Mouse (Mus musculus): ENCODE data around the gene Lcorl. TPM values are rescaled to one million over a fixed set of nuclear protein-coding genes. Genes with fewer than 3 reads are reported as not detected.
A peak's percentile ranks its signal among the peaks of the same experiment; 100 is the strongest.

Gene Lcorl
- polyA plus RNA-seq (2012; rRNA removed): 4.7 TPM in 2 replicates

DNA sequence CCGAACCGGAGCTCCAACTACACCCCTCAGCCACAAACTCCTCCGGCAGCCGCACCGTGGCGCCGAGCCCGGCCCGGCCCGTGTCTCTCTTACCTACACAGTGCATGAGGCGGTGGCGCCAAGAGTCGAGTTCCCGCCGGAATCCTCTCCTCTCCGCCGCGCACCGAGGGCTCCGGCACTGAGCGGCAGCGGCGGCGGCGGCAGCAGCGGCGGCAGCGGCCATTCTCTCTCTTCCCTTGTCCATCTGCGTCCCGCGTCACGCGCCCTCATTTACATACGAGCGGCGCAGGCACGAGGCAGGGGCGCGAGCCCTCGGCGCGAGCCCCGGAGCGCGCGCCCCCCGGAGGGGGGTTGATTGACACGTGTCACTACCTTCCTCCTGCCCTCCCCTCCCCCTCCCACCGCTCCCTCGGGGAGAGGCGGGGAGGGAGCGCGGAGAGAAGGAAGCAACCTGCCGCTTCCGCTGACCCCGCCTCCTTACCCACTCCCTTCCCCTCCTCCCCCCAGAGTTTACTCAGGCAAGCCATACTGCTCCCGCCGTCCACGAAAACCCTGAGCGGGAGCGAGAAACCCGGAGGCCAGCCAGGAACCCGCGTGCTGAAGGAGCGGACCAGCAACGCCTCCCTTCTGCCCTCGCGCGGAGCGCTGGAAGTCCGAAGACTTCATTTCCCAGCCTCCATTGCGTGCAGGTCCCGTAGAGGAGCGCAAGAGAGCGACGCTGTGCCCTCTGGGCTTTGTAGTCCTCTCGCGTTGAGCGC is at the start of gene Lcorl:
Lcorl (minus strand) TSS at position 362 of the 758 bp plus-strand sequence.
- Histone ChIP-seq H3K27ac (ENCODE audit: control insufficient read depth, insufficient read depth, low read depth, low read length) (peak within 1 kb of the TSS; percentile 95), H3K27me3 (ENCODE audit: control insufficient read depth, insufficient read depth, low read length) (no peaks in the 10 kb centered on the region), H3K36me3 (ENCODE audit: control insufficient read depth, insufficient read depth, low read length) (no peaks in the 10 kb centered on the region), H3K4me1 (ENCODE audit: control insufficient read depth, insufficient read depth, low read length) (peaks cover 3% of the 10 kb centered on the region; the same call in 1 of the 2 replicates), H3K4me3 (ENCODE audit: control insufficient read depth, low read depth, low read length) (peak within 1 kb of the TSS; percentile 99)
- TF ChIP-seq POLR2A (IDR thresholded peaks at IDR 0.05; ENCODE audit: control insufficient read depth, low read depth, low read length) (no peak; the same call in 1 of the 2 replicates), CTCF (IDR thresholded peaks at IDR 0.05; ENCODE audit: control insufficient read depth, insufficient read depth, insufficient replicate concordance, low read depth, low read length) (no peak)

DNA sequence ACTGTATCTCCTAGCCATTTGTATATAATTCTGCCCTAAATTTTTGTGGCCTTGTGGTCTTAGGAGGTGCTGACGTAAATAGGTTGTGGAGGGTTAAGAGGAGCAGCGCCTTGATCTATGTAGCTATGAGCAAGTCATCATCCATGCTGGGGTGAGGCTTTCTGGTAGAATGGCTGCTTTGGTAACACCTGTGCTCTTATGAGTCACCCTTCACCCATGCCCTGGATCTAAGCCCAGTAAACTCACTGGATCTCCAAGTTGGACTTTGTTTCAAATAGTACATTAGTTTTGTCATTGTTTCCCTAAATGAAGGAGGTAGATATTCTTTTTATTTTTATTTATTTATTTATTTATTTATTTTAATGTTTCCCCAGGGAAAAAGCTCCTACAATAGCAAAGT is 47.3 kb upstream of the Lcorl start:
- Histone ChIP-seq H3K27me3 (ENCODE audit: control insufficient read depth, insufficient read depth, low read length) (no peaks in the 10 kb centered on the region), H3K4me3 (ENCODE audit: control insufficient read depth, low read depth, low read length) (no peak overlapping the region), H3K27ac (ENCODE audit: control insufficient read depth, insufficient read depth, low read depth, low read length) (no peak overlapping the region), H3K36me3 (ENCODE audit: control insufficient read depth, insufficient read depth, low read length) (no peaks in the 10 kb centered on the region), H3K4me1 (ENCODE audit: control insufficient read depth, insufficient read depth, low read length) (no peaks in the 10 kb centered on the region)
- TF ChIP-seq POLR2A (IDR thresholded peaks at IDR 0.05; ENCODE audit: control insufficient read depth, low read depth, low read length) (no peak), CTCF (IDR thresholded peaks at IDR 0.05; ENCODE audit: control insufficient read depth, insufficient read depth, insufficient replicate concordance, low read depth, low read length) (no peak)

DNA sequence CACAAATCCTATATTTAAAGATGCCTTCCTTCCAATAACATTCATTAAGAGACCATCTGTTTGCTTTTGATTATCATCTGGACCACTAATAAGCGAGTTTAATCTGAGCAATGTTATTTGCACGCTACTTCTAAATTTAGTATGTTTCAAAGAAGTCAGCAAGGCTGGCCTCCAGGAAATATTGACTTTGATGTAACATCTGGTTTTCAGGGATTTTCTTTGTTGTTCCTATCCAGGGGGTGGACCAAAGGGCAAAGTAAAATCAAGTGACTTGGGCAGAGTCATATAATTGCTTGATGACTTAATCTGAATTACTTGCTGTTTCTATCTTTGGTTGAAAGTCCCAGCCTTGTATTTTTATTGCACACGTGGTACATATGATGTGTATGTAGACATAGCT is 45.8 kb upstream of the Lcorl start:
- H3K4me3 ChIP-seq (ENCODE audit: control insufficient read depth, low read depth, low read length): no peak overlapping the region
- H3K4me1 ChIP-seq (ENCODE audit: control insufficient read depth, insufficient read depth, low read length): no peaks in the 10 kb centered on the region
- TF ChIP-seq POLR2A (IDR thresholded peaks at IDR 0.05; ENCODE audit: control insufficient read depth, low read depth, low read length) (no peak), CTCF (IDR thresholded peaks at IDR 0.05; ENCODE audit: control insufficient read depth, insufficient read depth, insufficient replicate concordance, low read depth, low read length) (no peak)
- no peak overlapping the region for H3K27ac ChIP-seq (ENCODE audit: control insufficient read depth, insufficient read depth, low read depth, low read length)
- H3K27me3 ChIP-seq (ENCODE audit: control insufficient read depth, insufficient read depth, low read length): no peaks in the 10 kb centered on the region
- no peaks in the 10 kb centered on the region for H3K36me3 ChIP-seq (ENCODE audit: control insufficient read depth, insufficient read depth, low read length)

- Histone ChIP-seq H3K27ac (ENCODE audit: control insufficient read depth, insufficient read depth, low read depth, low read length) (no peak overlapping the region), H3K36me3 (ENCODE audit: control insufficient read depth, insufficient read depth, low read length) (no peaks in the 10 kb centered on the region), H3K27me3 (ENCODE audit: control insufficient read depth, insufficient read depth, low read length) (no peaks in the 10 kb centered on the region), H3K4me3 (ENCODE audit: control insufficient read depth, low read depth, low read length) (no peak overlapping the region), H3K4me1 (ENCODE audit: control insufficient read depth, insufficient read depth, low read length) (no peaks in the 10 kb centered on the region)
- no peak for TF ChIP-seq CTCF (IDR thresholded peaks at IDR 0.05; ENCODE audit: control insufficient read depth, insufficient read depth, insufficient replicate concordance, low read depth, low read length)
- TF ChIP-seq POLR2A (IDR thresholded peaks at IDR 0.05; ENCODE audit: control insufficient read depth, low read depth, low read length): no peak
Measured at GRCm38 (mm10) chr5:45895362-45895761, 37.9 kb upstream of the Lcorl start.

DNA sequence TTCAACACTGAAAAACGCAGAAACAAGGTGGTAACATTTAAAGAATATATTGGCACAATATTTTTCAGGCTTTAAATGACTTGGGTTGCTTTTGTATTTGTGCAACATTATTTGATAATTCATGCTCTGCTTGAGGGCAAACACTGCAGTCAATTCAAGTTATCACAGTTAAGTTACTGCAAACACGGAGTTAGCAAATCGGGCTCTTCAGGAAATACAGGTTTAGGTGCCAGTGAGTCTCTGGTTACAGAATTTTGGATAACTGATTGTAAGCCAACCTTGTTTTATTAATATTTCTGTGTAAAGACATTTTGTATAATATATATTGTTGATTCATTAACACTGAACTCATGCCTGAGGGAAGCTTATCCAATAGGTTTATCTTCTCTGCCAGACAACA is 36.3 kb upstream of the Lcorl start:
- Histone ChIP-seq H3K4me1 (ENCODE audit: control insufficient read depth, insufficient read depth, low read length) (no peaks in the 10 kb centered on the region), H3K36me3 (ENCODE audit: control insufficient read depth, insufficient read depth, low read length) (no peaks in the 10 kb centered on the region), H3K27me3 (ENCODE audit: control insufficient read depth, insufficient read depth, low read length) (no peaks in the 10 kb centered on the region), H3K4me3 (ENCODE audit: control insufficient read depth, low read depth, low read length) (no peak overlapping the region), H3K27ac (ENCODE audit: control insufficient read depth, insufficient read depth, low read depth, low read length) (no peak overlapping the region)
- TF ChIP-seq CTCF (IDR thresholded peaks at IDR 0.05; ENCODE audit: control insufficient read depth, insufficient read depth, insufficient replicate concordance, low read depth, low read length) (no peak), POLR2A (IDR thresholded peaks at IDR 0.05; ENCODE audit: control insufficient read depth, low read depth, low read length) (no peak)

DNA sequence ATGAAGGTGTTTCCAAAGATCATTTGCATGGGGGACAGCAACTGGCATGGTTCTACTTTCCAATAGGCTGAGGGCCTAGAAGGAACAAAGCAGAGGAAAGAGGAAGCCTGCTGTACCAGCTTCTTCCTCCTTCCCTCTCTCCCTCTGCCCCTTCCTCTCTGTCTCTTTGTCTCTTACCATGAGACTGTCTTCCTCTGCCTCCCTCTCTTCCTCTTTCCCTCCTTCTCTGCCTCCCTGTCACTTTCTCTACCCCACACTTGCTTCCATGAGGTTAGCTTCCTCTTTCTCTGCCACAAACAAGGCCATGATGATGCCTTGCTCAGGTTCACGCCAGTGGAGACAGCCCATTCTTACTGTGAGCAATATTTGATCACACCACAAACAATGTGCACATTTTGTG is 18.9 kb upstream of the Lcorl start:
- Histone ChIP-seq H3K4me1 (ENCODE audit: control insufficient read depth, insufficient read depth, low read length) (no peaks in the 10 kb centered on the region), H3K27ac (ENCODE audit: control insufficient read depth, insufficient read depth, low read depth, low read length) (no peak overlapping the region), H3K27me3 (ENCODE audit: control insufficient read depth, insufficient read depth, low read length) (no peaks in the 10 kb centered on the region), H3K36me3 (ENCODE audit: control insufficient read depth, insufficient read depth, low read length) (no peaks in the 10 kb centered on the region), H3K4me3 (ENCODE audit: control insufficient read depth, low read depth, low read length) (no peak overlapping the region)
- TF ChIP-seq POLR2A (IDR thresholded peaks at IDR 0.05; ENCODE audit: control insufficient read depth, low read depth, low read length): no peak
- TF ChIP-seq CTCF (IDR thresholded peaks at IDR 0.05; ENCODE audit: control insufficient read depth, insufficient read depth, insufficient replicate concordance, low read depth, low read length): no peak

- Histone ChIP-seq H3K4me1 (ENCODE audit: control insufficient read depth, insufficient read depth, low read length) (no peaks in the 10 kb centered on the region), H3K27ac (ENCODE audit: control insufficient read depth, insufficient read depth, low read depth, low read length) (no peak overlapping the region), H3K4me3 (ENCODE audit: control insufficient read depth, low read depth, low read length) (no peak overlapping the region), H3K27me3 (ENCODE audit: control insufficient read depth, insufficient read depth, low read length) (no peaks in the 10 kb centered on the region), H3K36me3 (ENCODE audit: control insufficient read depth, insufficient read depth, low read length) (no peaks in the 10 kb centered on the region)
- TF ChIP-seq POLR2A (IDR thresholded peaks at IDR 0.05; ENCODE audit: control insufficient read depth, low read depth, low read length) (no peak), CTCF (IDR thresholded peaks at IDR 0.05; ENCODE audit: control insufficient read depth, insufficient read depth, insufficient replicate concordance, low read depth, low read length) (no peak)
Measured at GRCm38 (mm10) chr5:45875472-45875871, 18.1 kb upstream of the Lcorl start.
